Mouse (Mus musculus) limb, embryonic 14.5 days (tissue): ENCODE data around the gene Gstm7. TPM values are rescaled to one million over a fixed set of nuclear protein-coding genes. Genes with fewer than 3 reads are reported as not detected.
A peak's percentile ranks its signal among the peaks of the same experiment; 100 is the strongest.

Experiments used
- ATAC-seq: fragments of 200-750 bp; cut with Nextera tagmentation; 2 replicates; pipeline ENCODE4 v1.8.0; 2017; ENCODE audit warnings: low read depth, moderate number of reproducible peaks, moderate TSS enrichment; ENCODE audit not compliant: low FRiP score
- DNase-seq: peaks from one replicate; pipeline ENCODE4 v3.0.0-alpha.2; 2015; ENCODE audit warnings: low spot score
- H3K27ac ChIP-seq: fragments of 300-500 bp; sonication (generic); replicated peaks from 2 replicates; pipeline ENCODE4 v1.5.1; 2014; ENCODE audit warnings: low read depth, mild to moderate bottlenecking, low read length, moderate library complexity, mixed read lengths
- H3K27me3 ChIP-seq: fragments of 300-500 bp; sonication (generic); 2 replicates; pipeline ENCODE4 v1.6.1; 2014; ENCODE audit warnings: low read length, mixed read lengths; ENCODE audit not compliant: control insufficient read depth, insufficient read depth
- H3K36me3 ChIP-seq: fragments of 300-500 bp; sonication (generic); 2 replicates; pipeline ENCODE4 v1.6.1; 2014; ENCODE audit warnings: mild to moderate bottlenecking, low read length, moderate library complexity, mixed read lengths; ENCODE audit not compliant: control insufficient read depth, insufficient read depth
- H3K4me1 ChIP-seq: fragments of 300-500 bp; sonication (generic); 2 replicates; pipeline ENCODE4 v1.6.1; 2014; ENCODE audit warnings: antibody characterized with exemption, low read length, mixed read lengths; ENCODE audit not compliant: control insufficient read depth, insufficient read depth
- H3K4me2 ChIP-seq: fragments of 300-500 bp; sonication (generic); replicated peaks from 2 replicates; pipeline ENCODE4 v1.6.1; 2014; ENCODE audit warnings: low read depth, mild to moderate bottlenecking, low read length, moderate library complexity; ENCODE audit not compliant: severe bottlenecking
- H3K4me3 ChIP-seq: fragments of 300-500 bp; sonication (generic); replicated peaks from 2 replicates; pipeline ENCODE4 v1.5.1; 2014; ENCODE audit warnings: low read length
- H3K9ac ChIP-seq: fragments of 300-500 bp; sonication (generic); 2 replicates; pipeline ENCODE4 v1.6.1; 2014; ENCODE audit warnings: mild to moderate bottlenecking, low read depth, low read length, moderate library complexity; ENCODE audit not compliant: severe bottlenecking
- H3K9me3 ChIP-seq: fragments of 300-500 bp; sonication (generic); 2 replicates; pipeline ENCODE4 v1.6.1; 2016; ENCODE audit warnings: low read length; ENCODE audit not compliant: control insufficient read depth
- POLR2A ChIP-seq: fragments of 200-500 bp; IDR thresholded peaks from 2 replicates; pipeline ENCODE4 v1.8.0; 2012; ENCODE audit warnings: inconsistent platforms, mild to moderate bottlenecking, moderate library complexity, borderline replicate concordance; ENCODE audit not compliant: insufficient read depth, insufficient read length; ENCODE audit errors: extremely low read depth
- WGBS: fragments of 180-500 bp; shearing (Covaris S2); extraction: QIAGEN DNeasy Blood & Tissue Kit; methylation state at CpG from one replicate; pipeline ENCODE4 v1.1.7; 2014; 5-methylcytosine and 5-hydroxymethylcytosine counted together
- polyA plus RNA-seq, 2 experiments: library from polyadenylated mRNA; depleted of rRNA in 1 of 2; stranded (reverse) in 1 of 2; unstranded in 1 of 2; fragments of >200 nt; fragmentation: Nextera tagmentation in 1 of 2; extraction: Ambion mirVana in 1 of 2; gene quantifications; 2 replicates each; pipeline versions ENCODE4 v1.2.1 to v1.2.3; 2012 to 2014

The Gstm7 gene
- polyA plus RNA-seq, 2 experiments = 17.5 to 19.8 TPM

DNA sequence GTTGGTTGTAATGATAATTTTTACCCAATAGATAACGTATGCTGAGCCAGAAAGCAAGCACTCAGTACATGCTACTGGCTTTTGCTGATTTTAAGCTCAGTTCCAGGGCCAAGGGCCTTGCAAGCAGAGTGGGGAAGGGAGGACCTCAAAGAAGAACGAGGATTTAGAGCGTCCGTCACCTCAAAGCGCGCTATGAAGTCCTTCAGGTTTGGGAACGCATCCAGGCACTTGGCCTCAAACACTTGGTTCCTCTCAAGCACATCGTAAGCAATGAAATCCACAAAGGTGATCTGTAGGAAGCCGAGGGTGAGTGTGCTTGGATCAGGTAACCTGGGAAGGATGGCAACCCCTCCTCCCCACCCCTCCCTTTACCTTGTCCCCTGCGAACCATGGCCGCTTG is 2.9 kb downstream of the Gstm7 start:
- no peak overlapping the region for H3K4me2 ChIP-seq
- no peaks in the 10 kb centered on the region for H3K9me3 ChIP-seq
- ATAC-seq = no peak
- DNase-seq = no peak
- no peak overlapping the region for H3K4me3 ChIP-seq
- H3K4me1 ChIP-seq = peaks cover 4% of the 10 kb centered on the region; the same call in 1 of the 2 replicates
- WGBS = 79% methylated on average over 11 of the region's 11 CpGs
- H3K9ac ChIP-seq = no peak overlapping the region
- TF ChIP-seq POLR2A = no peak
- H3K36me3 ChIP-seq = no peaks in the 10 kb centered on the region
- no peak overlapping the region for H3K27ac ChIP-seq
- no peaks in the 10 kb centered on the region for H3K27me3 ChIP-seq

DNA sequence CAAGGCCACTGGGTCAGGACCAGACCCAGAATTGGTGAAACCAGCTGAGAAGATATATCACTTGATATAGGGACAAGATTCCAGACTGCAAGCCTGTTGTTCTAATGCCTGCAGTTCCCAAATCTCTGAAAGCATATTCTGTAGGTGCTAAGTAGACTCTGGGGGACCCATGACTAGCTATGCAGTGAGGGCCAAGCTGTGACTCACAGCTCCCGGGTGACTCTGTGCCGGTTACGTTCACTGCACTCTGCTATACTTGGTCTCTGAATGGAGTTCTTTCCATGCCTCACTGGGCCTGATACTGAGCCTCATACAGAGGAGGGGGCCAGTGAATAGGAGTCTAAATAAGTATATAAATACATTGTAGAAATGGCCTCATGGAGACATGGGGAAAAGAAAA is 3.8 kb downstream of the Gstm7 start:
- H3K27ac ChIP-seq = no peak overlapping the region
- no peaks in the 10 kb centered on the region for H3K9me3 ChIP-seq
- ATAC-seq (no peak), DNase-seq (no peak)
- no peaks in the 10 kb centered on the region for H3K27me3 ChIP-seq
- WGBS = 77% methylated on average over 3 of the region's 3 CpGs
- H3K9ac ChIP-seq = no peak overlapping the region; the same call in 1 of the 2 replicates
- H3K4me3 ChIP-seq = no peak overlapping the region
- no peak for TF ChIP-seq POLR2A
- H3K36me3 ChIP-seq = no peaks in the 10 kb centered on the region
- H3K4me2 ChIP-seq = no peak overlapping the region
- peaks cover 4% of the 10 kb centered on the region; the same call in 1 of the 2 replicates for H3K4me1 ChIP-seq

DNA sequence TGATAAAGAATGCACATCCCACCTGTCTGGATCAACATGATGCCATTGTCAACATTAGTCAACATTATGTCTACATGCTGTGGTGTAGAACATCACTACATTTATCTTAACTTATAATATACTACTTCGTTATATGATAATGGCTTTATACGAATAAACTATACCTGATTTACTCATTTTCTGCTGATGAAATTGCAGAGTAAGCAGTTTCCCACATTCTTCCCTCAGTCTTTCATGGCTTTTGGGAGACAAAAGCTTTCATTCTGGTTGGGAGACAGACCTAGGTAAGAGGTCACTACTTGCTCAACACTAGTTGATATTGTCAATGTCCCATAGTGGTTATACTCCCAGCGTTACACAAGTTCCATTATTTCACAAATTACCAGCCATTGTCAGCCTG is 6.3 kb downstream of the Gstm7 start:
- no peaks in the 10 kb centered on the region for H3K9me3 ChIP-seq
- 94% methylated on average over 3 of the region's 3 CpGs for WGBS
- no peak overlapping the region for H3K27ac ChIP-seq
- no peak overlapping the region for H3K4me3 ChIP-seq
- no peak overlapping the region for H3K9ac ChIP-seq
- no peaks in the 10 kb centered on the region for H3K36me3 ChIP-seq
- DNase-seq (no peak), ATAC-seq (no peak)
- H3K27me3 ChIP-seq = no peaks in the 10 kb centered on the region
- TF ChIP-seq POLR2A = no peak
- H3K4me2 ChIP-seq = no peak overlapping the region
- no peaks in the 10 kb centered on the region for H3K4me1 ChIP-seq

DNA sequence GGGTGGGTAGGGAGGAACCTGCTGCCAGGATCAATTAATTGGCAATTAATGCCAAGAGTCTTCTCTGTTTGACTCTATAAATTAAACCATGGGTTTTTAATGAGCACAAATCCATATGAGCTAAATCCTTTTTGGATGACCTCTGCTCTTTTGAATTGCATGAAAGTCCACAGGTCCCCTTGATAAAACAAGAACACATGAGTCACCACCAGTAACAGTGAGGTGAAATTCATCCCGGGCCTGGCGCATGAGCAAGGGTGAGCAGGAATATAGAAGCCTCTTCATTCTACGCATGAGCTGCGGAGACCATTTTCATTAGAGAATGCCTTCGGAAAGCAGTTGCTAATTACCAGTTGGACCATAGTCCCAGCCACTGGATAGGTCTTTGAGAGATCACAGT is 11.3 kb downstream of the Gstm7 start:
- no peak for TF ChIP-seq POLR2A
- ATAC-seq = no peak
- 89% methylated on average over 5 of the region's 5 CpGs for WGBS
- Histone ChIP-seq H3K9me3 (no peaks in the 10 kb centered on the region), H3K36me3 (no peaks in the 10 kb centered on the region), H3K9ac (no peak overlapping the region), H3K27me3 (no peaks in the 10 kb centered on the region), H3K4me3 (no peak overlapping the region), H3K27ac (no peak overlapping the region), H3K4me2 (no peak overlapping the region), H3K4me1 (no peaks in the 10 kb centered on the region)
- no peak for DNase-seq

DNA sequence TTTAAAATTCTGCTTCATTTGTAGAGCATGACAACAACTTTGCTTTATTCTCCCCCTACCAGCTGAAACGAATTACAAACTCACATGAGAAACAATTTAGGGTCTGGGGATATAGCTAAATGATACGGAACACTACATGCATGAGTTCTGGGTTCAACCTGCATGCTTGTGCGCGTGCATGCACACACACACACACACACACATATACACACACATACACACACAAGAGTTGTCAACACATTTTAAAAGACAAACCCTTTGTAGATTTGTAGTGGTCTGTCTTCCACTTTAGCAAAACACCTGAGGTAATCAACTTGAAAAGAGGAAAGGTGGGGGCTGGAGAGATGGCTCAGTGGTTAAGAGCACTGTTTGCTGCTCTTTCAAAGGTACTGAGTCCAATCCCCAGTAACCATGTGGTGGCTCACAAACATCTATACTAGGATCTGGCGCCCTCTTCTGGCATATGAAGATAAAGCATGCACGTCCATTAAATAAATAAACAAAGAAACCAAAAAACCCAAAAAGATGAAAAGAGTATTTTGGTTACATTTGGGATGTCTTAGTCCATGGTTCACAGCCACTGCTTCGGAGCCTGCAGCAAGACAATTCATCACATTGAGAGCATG is 13.7 kb downstream of the Gstm7 start:
- no peaks in the 10 kb centered on the region for H3K27me3 ChIP-seq
- H3K9me3 ChIP-seq = no peaks in the 10 kb centered on the region
- DNase-seq (peak; percentile 61), ATAC-seq (0 out of 2 replicates have a peak, but pooled peaks have one; percentile 47)
- no peak overlapping the region for H3K9ac ChIP-seq
- no peak overlapping the region for H3K4me3 ChIP-seq
- 56% methylated on average over 7 of the region's 7 CpGs for WGBS
- H3K36me3 ChIP-seq = no peaks in the 10 kb centered on the region
- H3K4me1 ChIP-seq = no peaks in the 10 kb centered on the region
- no peak for TF ChIP-seq POLR2A
- no peak overlapping the region for H3K27ac ChIP-seq
- no peak overlapping the region for H3K4me2 ChIP-seq
